In the genomic region with DNA sequence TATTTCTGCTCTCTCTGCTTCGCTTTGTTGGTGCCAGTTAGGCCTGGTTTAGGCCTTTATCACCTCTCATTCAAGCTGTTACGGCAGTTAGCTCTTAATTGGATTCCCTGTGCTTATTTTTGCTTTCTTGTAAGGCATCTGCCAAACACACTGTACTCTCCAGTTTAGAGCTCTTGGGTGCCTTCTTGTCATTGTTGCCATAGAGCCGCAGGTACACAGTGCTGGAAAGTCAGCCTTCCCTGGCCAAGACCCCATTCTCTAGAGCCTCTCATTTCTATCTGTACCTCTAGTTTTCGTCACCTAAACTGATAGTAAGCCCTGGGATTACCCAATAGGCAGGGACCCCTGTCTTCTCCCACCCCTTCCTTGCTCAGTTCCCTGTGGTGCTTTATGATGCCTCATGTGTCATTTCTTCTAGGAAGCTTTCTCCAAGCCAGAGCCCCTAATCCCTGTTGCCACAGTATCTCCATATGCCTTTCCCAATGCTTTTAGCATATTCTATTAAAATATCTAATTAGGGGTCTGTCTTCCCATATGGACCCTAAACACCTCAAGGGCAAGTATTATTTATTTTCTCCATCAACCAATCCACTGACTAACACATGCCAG, we compare ENCODE assay signal across 23 mouse cellular contexts.
DNase-seq lines count a peak whose midpoint lies in the region; ATAC-seq lines count a peak whose summit lies in the region.
"Had no signal": no experiment of that assay in that cellular context is flagged by ENCODE, and none has a peak within 500 bp of the region (broad histone marks: within the 10 kb centered on the region; RNA-seq: fewer than 3 reads in every experiment).

No protein-coding gene starts in this region.

- peak; percentile 57 for ATAC-seq in forebrain, embryonic 13.5 days
- ATAC-seq in hindbrain, embryonic 13.5 days (ENCODE audit: low FRiP score) = 0 out of 2 replicates have a peak, but pooled peaks have one; percentile 36
- ATAC-seq in hindbrain, embryonic 12.5 days (ENCODE audit: low FRiP score) = no peak
- peak; percentile 44; the same call in 1 of the 2 replicates for ATAC-seq in neural tube, embryonic 14.5 days (ENCODE audit: low read depth)
- ATAC-seq in hindbrain, embryonic 16.5 days = 0 out of 2 replicates have a peak, but pooled peaks have one; percentile 56
- ATAC-seq: CD4-positive, CD25-positive, alpha-beta regulatory T cell, adult 4 months; inflammation-experienced regulatory T-cells, adult 6 months; intestine, postnatal 0 days had no signal

- H3K9ac ChIP-seq in forebrain, embryonic 13.5 days = no peak overlapping the region
- H3K9ac ChIP-seq in hindbrain, embryonic 13.5 days = no peak overlapping the region
- no peak overlapping the region for H3K9ac ChIP-seq in hindbrain, embryonic 12.5 days
- no peak overlapping the region for H3K9ac ChIP-seq in neural tube, embryonic 14.5 days (replicated peaks; ENCODE audit: low read depth, low read length)
- H3K9ac ChIP-seq in hindbrain, embryonic 16.5 days (ENCODE audit: low read depth, low read length) = no peak overlapping the region
- H3K9ac ChIP-seq: embryonic facial prominence, embryonic 12.5 days; heart, embryonic 15.5 days had no signal

- no peaks in the 10 kb centered on the region for H3K4me1 ChIP-seq in forebrain, embryonic 13.5 days
- no peaks in the 10 kb centered on the region for H3K4me1 ChIP-seq in forebrain, embryonic 10.5 days
- no peaks in the 10 kb centered on the region for H3K4me1 ChIP-seq in hindbrain, embryonic 13.5 days (replicated peaks)
- H3K4me1 ChIP-seq in hindbrain, embryonic 12.5 days = no peaks in the 10 kb centered on the region
- no peaks in the 10 kb centered on the region for H3K4me1 ChIP-seq in neural tube, embryonic 14.5 days (ENCODE audit: control insufficient read depth, insufficient read depth, low read length)
- H3K4me1 ChIP-seq in hindbrain, embryonic 16.5 days (ENCODE audit: control insufficient read depth, insufficient read depth, low read depth, low read length) = no peaks in the 10 kb centered on the region
- H3K4me1 ChIP-seq: embryonic facial prominence, embryonic 12.5 days; heart, embryonic 15.5 days had no signal

- no peak overlapping the region for H3K4me3 ChIP-seq in forebrain, embryonic 13.5 days
- no peak overlapping the region for H3K4me3 ChIP-seq in forebrain, embryonic 10.5 days
- no peak overlapping the region for H3K4me3 ChIP-seq in hindbrain, embryonic 13.5 days
- H3K4me3 ChIP-seq in hindbrain, embryonic 12.5 days = no peak overlapping the region
- no peak overlapping the region for H3K4me3 ChIP-seq in neural tube, embryonic 14.5 days (ENCODE audit: low read depth, low read length)
- no peak overlapping the region for H3K4me3 ChIP-seq in hindbrain, embryonic 16.5 days (ENCODE audit: low read length)
- H3K4me3 ChIP-seq: embryonic facial prominence, embryonic 12.5 days; heart, embryonic 15.5 days had no signal

- no peak overlapping the region for H3K4me2 ChIP-seq in forebrain, embryonic 13.5 days
- H3K4me2 ChIP-seq in hindbrain, embryonic 13.5 days = no peak overlapping the region
- no peak overlapping the region for H3K4me2 ChIP-seq in hindbrain, embryonic 12.5 days (replicated peaks)
- no peak overlapping the region for H3K4me2 ChIP-seq in neural tube, embryonic 14.5 days (ENCODE audit: low read depth, low read length)
- H3K4me2 ChIP-seq in hindbrain, embryonic 16.5 days (ENCODE audit: low read length) = no peak overlapping the region
- H3K4me2 ChIP-seq: embryonic facial prominence, embryonic 12.5 days; heart, embryonic 11.5 days; heart, embryonic 15.5 days had no signal

- H3K36me3 ChIP-seq in forebrain, embryonic 13.5 days (ENCODE audit: poor library complexity, severe bottlenecking) = no peaks in the 10 kb centered on the region
- no peaks in the 10 kb centered on the region for H3K36me3 ChIP-seq in forebrain, embryonic 10.5 days (replicated peaks)
- no peaks in the 10 kb centered on the region for H3K36me3 ChIP-seq in hindbrain, embryonic 13.5 days
- H3K36me3 ChIP-seq in hindbrain, embryonic 12.5 days = no peaks in the 10 kb centered on the region
- no peaks in the 10 kb centered on the region for H3K36me3 ChIP-seq in neural tube, embryonic 14.5 days (ENCODE audit: control insufficient read depth, insufficient read depth, low read length)
- no peaks in the 10 kb centered on the region for H3K36me3 ChIP-seq in hindbrain, embryonic 16.5 days (ENCODE audit: control insufficient read depth, insufficient read depth, low read length)
- H3K36me3 ChIP-seq: embryonic facial prominence, embryonic 12.5 days; G1E; heart, embryonic 15.5 days had no signal

- DNase-seq in forebrain, embryonic 10.5 days (ENCODE audit: extremely low spot score, low spot score) = no peak
- no peak for DNase-seq in neural tube, embryonic 10.5 days (ENCODE audit: extremely low spot score, low spot score)
- DNase-seq in kidney, postnatal 10 days = no peak
- DNase-seq: adrenal gland, postnatal 10 days; B cell, adult 2 months; cerebellum, adult 11-12 months; cerebellum, adult 9-10 months; cerebellum, postnatal 25 days; gastrocnemius, postnatal 10 days; heart, adult 18-20 months; heart, postnatal 14 days had no signal

- 82% methylated on average over 4 of the region's 4 CpGs for WGBS in forebrain, embryonic 13.5 days
- WGBS in forebrain, embryonic 10.5 days = 90% methylated on average over 4 of the region's 4 CpGs
- WGBS in hindbrain, embryonic 13.5 days = 88% methylated on average over 4 of the region's 4 CpGs
- 84% methylated on average over 4 of the region's 4 CpGs for WGBS in hindbrain, embryonic 12.5 days
- 77% methylated on average over 4 of the region's 4 CpGs for whole genome bisulfite sequencing in neural tube, embryonic 14.5 days
- 80% methylated on average over 4 of the region's 4 CpGs for WGBS in hindbrain, embryonic 16.5 days

- H3K27me3 ChIP-seq in forebrain, embryonic 13.5 days = no peaks in the 10 kb centered on the region
- H3K27me3 ChIP-seq in forebrain, embryonic 10.5 days (ENCODE audit: poor library complexity, severe bottlenecking) = no peaks in the 10 kb centered on the region
- no peaks in the 10 kb centered on the region for H3K27me3 ChIP-seq in hindbrain, embryonic 13.5 days
- no peaks in the 10 kb centered on the region for H3K27me3 ChIP-seq in hindbrain, embryonic 12.5 days
- H3K27me3 ChIP-seq in neural tube, embryonic 14.5 days (ENCODE audit: control insufficient read depth, insufficient read depth, low read length) = no peaks in the 10 kb centered on the region
- H3K27me3 ChIP-seq in hindbrain, embryonic 16.5 days (replicated peaks; ENCODE audit: control insufficient read depth, insufficient read depth, low read length) = no peaks in the 10 kb centered on the region
- H3K27me3 ChIP-seq: embryonic facial prominence, embryonic 12.5 days; heart, embryonic 15.5 days had no signal

- H3K9me3 ChIP-seq in forebrain, embryonic 13.5 days (replicated peaks) = no peaks in the 10 kb centered on the region
- no peaks in the 10 kb centered on the region for H3K9me3 ChIP-seq in forebrain, embryonic 10.5 days
- no peaks in the 10 kb centered on the region for H3K9me3 ChIP-seq in hindbrain, embryonic 13.5 days
- H3K9me3 ChIP-seq in hindbrain, embryonic 12.5 days (replicated peaks) = no peaks in the 10 kb centered on the region
- no peaks in the 10 kb centered on the region for H3K9me3 ChIP-seq in neural tube, embryonic 14.5 days (ENCODE audit: control insufficient read depth, low read length)
- no peaks in the 10 kb centered on the region for H3K9me3 ChIP-seq in hindbrain, embryonic 16.5 days (ENCODE audit: control insufficient read depth, low read length)
- H3K9me3 ChIP-seq: embryonic facial prominence, embryonic 12.5 days; G1E; heart, embryonic 15.5 days had no signal

- H3K27ac ChIP-seq in forebrain, embryonic 13.5 days = no peak overlapping the region; the same call in 1 of the 2 replicates
- no peak overlapping the region for H3K27ac ChIP-seq in forebrain, embryonic 10.5 days
- H3K27ac ChIP-seq in hindbrain, embryonic 13.5 days = no peak overlapping the region
- H3K27ac ChIP-seq in hindbrain, embryonic 12.5 days = no peak overlapping the region
- H3K27ac ChIP-seq in neural tube, embryonic 14.5 days (ENCODE audit: low read depth, low read length) = no peak overlapping the region
- no peak overlapping the region for H3K27ac ChIP-seq in hindbrain, embryonic 16.5 days (ENCODE audit: low read depth, low read length)
- H3K27ac ChIP-seq: embryonic facial prominence, embryonic 12.5 days; heart, embryonic 15.5 days had no signal
